Mouse (Mus musculus): ENCODE data around the gene Ctrc. TPM values are rescaled to one million over a fixed set of nuclear protein-coding genes. Genes with fewer than 3 reads are reported as not detected.
"Not testable (repeated sequence)": the region's sequence is repeated elsewhere in the genome, so short reads cannot be mapped to it uniquely, and the experiment has no call there.

Gene Ctrc
- polyA plus RNA-seq, 1 experiment from 2014 or later: not detected

GRCm38 (mm10) chr4:141779828-141780227 is 66.3 kb downstream of the Ctrc start:
- no peak for ATAC-seq (ENCODE audit: borderline replicate concordance, extremely low read depth, low FRiP score, low TSS enrichment)
- 76% methylated on average over 8 of the region's 8 CpGs for WGBS
- H3K36me3 ChIP-seq: peaks cover 62% of the 10 kb centered on the region
- H3K4me2 ChIP-seq: no peak overlapping the region
- no peaks in the 10 kb centered on the region for H3K4me1 ChIP-seq
- H3K9me3 ChIP-seq: no peaks in the 10 kb centered on the region
- no peak overlapping the region for H3K27ac ChIP-seq
- no peak overlapping the region for H3K4me3 ChIP-seq
- H3K9ac ChIP-seq: no peak overlapping the region
- H3K27me3 ChIP-seq: no peaks in the 10 kb centered on the region

GRCm38 (mm10) chr4:141773019-141773418 is 73.1 kb downstream of the Ctrc start:
- 86% methylated on average over 4 of the region's 4 CpGs for WGBS
- H3K27ac ChIP-seq; H3K9ac ChIP-seq; H3K4me3 ChIP-seq; H3K9me3 ChIP-seq; H3K4me2 ChIP-seq; ATAC-seq (ENCODE audit: borderline replicate concordance, extremely low read depth, low FRiP score, low TSS enrichment); H3K27me3 ChIP-seq: not testable (repeated sequence)
- peaks cover 47% of the 10 kb centered on the region for H3K36me3 ChIP-seq
- peaks cover 14% of the 10 kb centered on the region; the same call in 1 of the 2 replicates for H3K4me1 ChIP-seq

- peaks cover 26% of the 10 kb centered on the region for H3K4me1 ChIP-seq
- no peak for ATAC-seq (ENCODE audit: borderline replicate concordance, extremely low read depth, low FRiP score, low TSS enrichment)
- H3K9me3 ChIP-seq: no peaks in the 10 kb centered on the region
- H3K27ac ChIP-seq: no peak overlapping the region
- H3K9ac ChIP-seq: no peak overlapping the region
- 85% methylated on average over 8 of the region's 8 CpGs for WGBS
- H3K4me3 ChIP-seq: no peak overlapping the region
- no peaks in the 10 kb centered on the region for H3K27me3 ChIP-seq
- H3K36me3 ChIP-seq: peaks cover 47% of the 10 kb centered on the region
- H3K4me2 ChIP-seq: no peak overlapping the region
These were observed 74.3 kb downstream of the Ctrc start for GRCm38 (mm10) chr4:141771823-141772222.

GRCm38 (mm10) chr4:141769501-141770160 is 76.5 kb downstream of the Ctrc start:
- no peak overlapping the region for H3K4me3 ChIP-seq
- H3K4me1 ChIP-seq: peaks cover 34% of the 10 kb centered on the region
- H3K36me3 ChIP-seq: peaks cover 37% of the 10 kb centered on the region
- no peaks in the 10 kb centered on the region for H3K27me3 ChIP-seq
- 38% methylated on average over 8 of the region's 8 CpGs for WGBS
- no peak overlapping the region for H3K9ac ChIP-seq
- no peak for ATAC-seq (ENCODE audit: borderline replicate concordance, extremely low read depth, low FRiP score, low TSS enrichment)
- no peak overlapping the region for H3K27ac ChIP-seq
- no peaks in the 10 kb centered on the region for H3K9me3 ChIP-seq
- H3K4me2 ChIP-seq: no peak overlapping the region

- WGBS: 52% methylated on average over 19 of the region's 19 CpGs
- ATAC-seq (ENCODE audit: borderline replicate concordance, extremely low read depth, low FRiP score, low TSS enrichment): peak; percentile 79
- no peak overlapping the region for H3K4me3 ChIP-seq
- H3K4me1 ChIP-seq: peaks cover 34% of the 10 kb centered on the region
- no peak overlapping the region for H3K9ac ChIP-seq
- peaks cover 42% of the 10 kb centered on the region for H3K36me3 ChIP-seq
- H3K9me3 ChIP-seq: no peaks in the 10 kb centered on the region
- peak overlapping the region; percentile 91 for H3K27ac ChIP-seq
- peak overlapping the region; percentile 21 for H3K4me2 ChIP-seq
- no peaks in the 10 kb centered on the region for H3K27me3 ChIP-seq
These were observed 78.7 kb downstream of the Ctrc start for GRCm38 (mm10) chr4:141767353-141768036.

- 35% methylated on average over 19 of the region's 19 CpGs for WGBS
- ATAC-seq (ENCODE audit: borderline replicate concordance, extremely low read depth, low FRiP score, low TSS enrichment): peak; percentile 86
- peaks cover 34% of the 10 kb centered on the region for H3K4me1 ChIP-seq
- no peaks in the 10 kb centered on the region for H3K27me3 ChIP-seq
- H3K27ac ChIP-seq: peak overlapping the region; percentile 91
- H3K36me3 ChIP-seq: peaks cover 48% of the 10 kb centered on the region
- no peaks in the 10 kb centered on the region for H3K9me3 ChIP-seq
- H3K4me2 ChIP-seq: peak overlapping the region; percentile 21
- no peak overlapping the region for H3K4me3 ChIP-seq
- no peak overlapping the region for H3K9ac ChIP-seq
These were observed 79.3 kb downstream of the Ctrc start for GRCm38 (mm10) chr4:141766668-141767352.

GRCm38 (mm10) chr4:141766316-141766667 is 79.9 kb downstream of the Ctrc start:
- H3K27ac ChIP-seq: peak overlapping the region; percentile 91
- H3K9ac ChIP-seq: no peak overlapping the region
- no peaks in the 10 kb centered on the region for H3K9me3 ChIP-seq
- H3K36me3 ChIP-seq: peaks cover 52% of the 10 kb centered on the region
- no peak overlapping the region for H3K4me3 ChIP-seq
- ATAC-seq (ENCODE audit: borderline replicate concordance, extremely low read depth, low FRiP score, low TSS enrichment): no peak
- H3K27me3 ChIP-seq: no peaks in the 10 kb centered on the region
- peaks cover 34% of the 10 kb centered on the region for H3K4me1 ChIP-seq
- 64% methylated on average over 8 of the region's 8 CpGs for WGBS
- peak overlapping the region; percentile 21 for H3K4me2 ChIP-seq

- Histone ChIP-seq H3K36me3 (peaks cover 47% of the 10 kb centered on the region), H3K27me3 (no peaks in the 10 kb centered on the region), H3K9ac (no peak overlapping the region), H3K4me1 (peaks cover 32% of the 10 kb centered on the region), H3K27ac (no peak overlapping the region), H3K9me3 (no peaks in the 10 kb centered on the region), H3K4me3 (no peak overlapping the region), H3K4me2 (no peak overlapping the region)
- 93% methylated on average over 3 of the region's 3 CpGs for WGBS
- ATAC-seq (ENCODE audit: borderline replicate concordance, extremely low read depth, low FRiP score, low TSS enrichment): no peak
These were observed 81.2 kb downstream of the Ctrc start for GRCm38 (mm10) chr4:141765008-141765407.

Other genes starting within 250 kb of the Ctrc start
- gene Fblim1, start 240.3 kb downstream of the Ctrc start, polyA plus RNA-seq (2015; fragmentation: Nextera tagmentation; extraction: Ambion mirVana): 73.5 TPM in 2 replicates
- 0.49 and 0.58 TPM in 2 replicates for gene Tmem82, start 227.7 kb downstream of the Ctrc start, polyA plus RNA-seq (2015; fragmentation: Nextera tagmentation; extraction: Ambion mirVana)
- gene Slc25a34, start 222.5 kb downstream of the Ctrc start, polyA plus RNA-seq (2015; fragmentation: Nextera tagmentation; extraction: Ambion mirVana): 0.05 and 0.09 TPM in 2 replicates
- 5.5 and 6.2 TPM in 2 replicates for gene Plekhm2, start 181.5 kb downstream of the Ctrc start, polyA plus RNA-seq (2015; fragmentation: Nextera tagmentation; extraction: Ambion mirVana)
- not detected in 2 replicates for gene Rsc1a1, start 160.8 kb downstream of the Ctrc start, polyA plus RNA-seq (2015; fragmentation: Nextera tagmentation; extraction: Ambion mirVana)
- 22.1 and 22.8 TPM in 2 replicates for gene Ddi2, start 122.9 kb downstream of the Ctrc start, polyA plus RNA-seq (2015; fragmentation: Nextera tagmentation; extraction: Ambion mirVana)
- 0.20 and 0.26 TPM in 2 replicates for gene Agmat, start 99.7 kb downstream of the Ctrc start, polyA plus RNA-seq (2015; fragmentation: Nextera tagmentation; extraction: Ambion mirVana)
- 4.4 and 4.9 TPM in 2 replicates for gene Dnajc16, start 55.4 kb downstream of the Ctrc start, polyA plus RNA-seq (2015; fragmentation: Nextera tagmentation; extraction: Ambion mirVana)
- gene Casp9, start 52.7 kb downstream of the Ctrc start, polyA plus RNA-seq (2015; fragmentation: Nextera tagmentation; extraction: Ambion mirVana): 24.0 and 24.1 TPM in 2 replicates
- gene Cela2a, start 20.2 kb downstream of the Ctrc start, polyA plus RNA-seq (2015; fragmentation: Nextera tagmentation; extraction: Ambion mirVana): 2.1 TPM in 1 of 2 replicates, not detected in the other
- 102 TPM in 2 replicates for gene Efhd2, start 28.6 kb upstream of the Ctrc start, polyA plus RNA-seq (2015; fragmentation: Nextera tagmentation; extraction: Ambion mirVana)
- gene Fhad1, start 168.7 kb upstream of the Ctrc start, polyA plus RNA-seq (2015; fragmentation: Nextera tagmentation; extraction: Ambion mirVana): 1.7 TPM in 2 replicates
- gene Tmem51, start 237.9 kb upstream of the Ctrc start, polyA plus RNA-seq (2015; fragmentation: Nextera tagmentation; extraction: Ambion mirVana): 21.8 and 23.1 TPM in 2 replicates

Measured in lung, embryonic 15.5 days (tissue).